Mouse (Mus musculus): Measurements from ENCODE around the gene Ints6. TPM values are rescaled to one million over a fixed set of nuclear protein-coding genes. Genes with fewer than 3 reads are reported as not detected.

The Ints6 gene
- polyA plus RNA-seq, 1 experiment, result 20.1 TPM

- TF ChIP-seq CTCF (IDR thresholded peaks at IDR 0.05; ENCODE audit: low read depth, low read length) (no peak), POLR2A (IDR thresholded peaks at IDR 0.05; ENCODE audit: borderline replicate concordance, low read depth, low read length) (no peak)
- peak overlapping the region; percentile 93 for H3K27ac ChIP-seq (ENCODE audit: insufficient read depth, low read depth, low read length)
- H3K4me3 ChIP-seq (ENCODE audit: insufficient read depth, low read length), result peak overlapping the region; percentile 100
- peaks cover 22% of the 10 kb centered on the region for H3K4me1 ChIP-seq (ENCODE audit: control insufficient read depth, insufficient read depth, low read length)
These were observed 1.1 kb downstream of the Ints6 start for GRCm38 (mm10) chr14:62759771-62760320.

DNA sequence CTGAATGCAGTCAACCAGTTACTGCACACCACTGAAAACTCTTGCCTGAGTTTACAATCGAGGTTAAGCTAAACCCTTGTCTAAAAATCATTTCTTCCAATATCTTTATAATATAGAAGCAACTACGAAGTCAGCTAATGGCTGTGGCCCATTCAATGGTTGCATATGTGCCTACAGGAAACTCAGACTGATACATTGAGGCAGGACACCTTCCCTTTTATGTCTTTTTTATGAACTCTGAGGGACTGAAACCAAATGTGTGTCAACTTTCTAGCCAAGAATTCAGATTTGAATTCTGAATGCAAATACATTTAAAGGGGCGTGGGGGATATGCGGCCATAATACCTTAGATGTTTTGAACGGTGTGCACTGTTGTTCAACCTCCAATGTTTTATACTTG is 2.3 kb downstream of the Ints6 start:
- TF ChIP-seq CTCF (IDR thresholded peaks at IDR 0.05; ENCODE audit: low read depth, low read length) (no peak), POLR2A (IDR thresholded peaks at IDR 0.05; ENCODE audit: borderline replicate concordance, low read depth, low read length) (no peak)
- H3K27ac ChIP-seq (ENCODE audit: insufficient read depth, low read depth, low read length), result no peak overlapping the region
- peaks cover 22% of the 10 kb centered on the region for H3K4me1 ChIP-seq (ENCODE audit: control insufficient read depth, insufficient read depth, low read length)
- no peak overlapping the region for H3K4me3 ChIP-seq (ENCODE audit: insufficient read depth, low read length)

DNA sequence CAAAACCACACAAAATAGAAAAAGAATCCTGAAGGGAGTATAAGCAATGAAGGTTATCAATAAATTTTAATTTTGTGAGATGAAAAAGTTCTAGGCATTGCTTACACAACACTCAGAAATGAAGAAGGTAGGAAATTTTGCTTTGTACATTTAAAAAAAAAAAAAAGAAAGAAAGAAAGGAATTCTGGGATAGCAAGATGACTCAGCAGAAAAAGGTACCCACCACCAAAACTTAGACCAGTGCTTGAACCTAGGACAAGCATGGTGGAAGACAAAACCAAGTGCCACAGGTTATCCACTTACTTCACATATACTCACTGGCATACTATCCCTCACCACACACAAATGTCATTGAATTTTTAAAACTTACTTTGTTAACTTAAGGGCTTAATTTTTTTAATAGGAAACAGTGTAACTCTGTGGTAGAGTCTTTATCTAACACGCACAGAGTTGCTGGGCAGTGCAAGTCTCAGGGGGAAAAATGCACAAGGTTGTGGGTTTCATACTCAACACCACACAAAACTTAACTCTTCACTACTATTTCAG is 5.8 kb downstream of the Ints6 start:
- no peak for TF ChIP-seq POLR2A (IDR thresholded peaks at IDR 0.05; ENCODE audit: borderline replicate concordance, low read depth, low read length)
- TF ChIP-seq CTCF (IDR thresholded peaks at IDR 0.05; ENCODE audit: low read depth, low read length), result no peak
- Histone ChIP-seq H3K4me3 (ENCODE audit: insufficient read depth, low read length) (no peak overlapping the region), H3K4me1 (ENCODE audit: control insufficient read depth, insufficient read depth, low read length) (peaks cover 14% of the 10 kb centered on the region), H3K27ac (ENCODE audit: insufficient read depth, low read depth, low read length) (no peak overlapping the region)

GRCm38 (mm10) chr14:62751479-62751878 is 9.5 kb downstream of the Ints6 start:
- Histone ChIP-seq H3K4me3 (ENCODE audit: insufficient read depth, low read length) (no peak overlapping the region), H3K27ac (ENCODE audit: insufficient read depth, low read depth, low read length) (no peak overlapping the region), H3K4me1 (ENCODE audit: control insufficient read depth, insufficient read depth, low read length) (peaks cover 5% of the 10 kb centered on the region)
- TF ChIP-seq POLR2A (IDR thresholded peaks at IDR 0.05; ENCODE audit: borderline replicate concordance, low read depth, low read length), result no peak
- TF ChIP-seq CTCF (IDR thresholded peaks at IDR 0.05; ENCODE audit: low read depth, low read length), result no peak

- no peak overlapping the region for H3K4me3 ChIP-seq (ENCODE audit: insufficient read depth, low read length)
- TF ChIP-seq CTCF (IDR thresholded peaks at IDR 0.05; ENCODE audit: low read depth, low read length) (no peak), POLR2A (IDR thresholded peaks at IDR 0.05; ENCODE audit: borderline replicate concordance, low read depth, low read length) (no peak)
These were observed 25.3 kb downstream of the Ints6 start for GRCm38 (mm10) chr14:62735646-62736045.

DNA sequence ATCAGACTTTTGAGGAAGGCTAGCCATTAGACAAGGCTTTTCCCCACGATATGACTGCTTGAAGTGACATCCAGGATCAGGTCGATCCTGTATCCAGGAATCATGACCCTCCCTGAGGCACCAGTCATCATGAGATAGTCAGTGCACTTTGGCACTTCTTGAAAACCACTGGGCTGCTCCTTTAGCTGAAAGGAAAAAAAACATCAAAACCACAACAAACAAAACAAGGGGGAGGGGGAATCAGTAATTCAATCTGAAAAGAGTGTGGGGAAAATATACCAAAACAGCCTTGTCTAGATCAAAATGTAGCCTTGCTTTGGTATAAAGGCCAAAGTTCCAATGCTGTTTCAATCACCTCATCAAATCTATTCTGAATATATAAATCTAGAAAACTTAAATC is 27.3 kb downstream of the Ints6 start:
- TF ChIP-seq CTCF (IDR thresholded peaks at IDR 0.05; ENCODE audit: low read depth, low read length) (no peak), POLR2A (IDR thresholded peaks at IDR 0.05; ENCODE audit: borderline replicate concordance, low read depth, low read length) (no peak)

More at GRCm38 (mm10) chr14:62735646-62736045, 25.3 kb downstream of the Ints6 start:
- Histone ChIP-seq H3K4me1 (ENCODE audit: control insufficient read depth, insufficient read depth, low read length) (peaks cover 9% of the 10 kb centered on the region), H3K27ac (ENCODE audit: insufficient read depth, low read depth, low read length) (no peak overlapping the region)

GRCm38 (mm10) chr14:62731902-62732301 is 29.1 kb downstream of the Ints6 start:
- Histone ChIP-seq H3K27ac (ENCODE audit: insufficient read depth, low read depth, low read length) (no peak overlapping the region), H3K4me1 (ENCODE audit: control insufficient read depth, insufficient read depth, low read length) (0 out of 2 replicates have a peak, but pooled peaks cover 2% of the 10 kb centered on the region), H3K4me3 (ENCODE audit: insufficient read depth, low read length) (no peak overlapping the region)
- no peak for TF ChIP-seq POLR2A (IDR thresholded peaks at IDR 0.05; ENCODE audit: borderline replicate concordance, low read depth, low read length)
- TF ChIP-seq CTCF (IDR thresholded peaks at IDR 0.05; ENCODE audit: low read depth, low read length), result no peak

More for the DNA sequence above, 27.3 kb downstream of the Ints6 start:
- no peak overlapping the region for H3K27ac ChIP-seq (ENCODE audit: insufficient read depth, low read depth, low read length)
- H3K4me1 ChIP-seq (ENCODE audit: control insufficient read depth, insufficient read depth, low read length), result peaks cover 6% of the 10 kb centered on the region; the same call in 1 of the 2 replicates
- no peak overlapping the region for H3K4me3 ChIP-seq (ENCODE audit: insufficient read depth, low read length)

DNA sequence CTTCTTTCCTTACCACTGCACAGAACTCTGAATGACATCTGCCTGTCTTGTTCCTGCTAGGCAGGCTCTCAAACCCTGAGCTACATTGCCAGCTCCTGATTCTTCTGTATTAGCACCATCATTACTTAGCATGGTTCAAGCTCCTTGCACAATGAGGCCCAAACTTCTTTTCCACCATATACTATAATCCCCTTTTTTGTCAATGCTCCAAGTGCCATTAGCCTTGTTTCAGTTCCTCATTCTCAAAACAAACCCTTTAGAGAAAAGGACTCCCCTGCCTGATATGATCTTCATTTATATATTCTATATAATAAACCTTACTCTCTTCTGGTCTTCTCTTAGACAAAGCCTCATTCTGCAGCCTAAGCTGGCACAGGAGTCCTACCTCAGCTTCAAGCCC is 36.4 kb downstream of the Ints6 start:
- Histone ChIP-seq H3K27ac (ENCODE audit: insufficient read depth, low read depth, low read length) (peak overlapping the region; percentile 37; the same call in 1 of the 2 replicates), H3K4me3 (ENCODE audit: insufficient read depth, low read length) (no peak overlapping the region), H3K4me1 (ENCODE audit: control insufficient read depth, insufficient read depth, low read length) (peaks cover 6% of the 10 kb centered on the region)
- TF ChIP-seq CTCF (IDR thresholded peaks at IDR 0.05; ENCODE audit: low read depth, low read length) (no peak), POLR2A (IDR thresholded peaks at IDR 0.05; ENCODE audit: borderline replicate concordance, low read depth, low read length) (no peak)

DNA sequence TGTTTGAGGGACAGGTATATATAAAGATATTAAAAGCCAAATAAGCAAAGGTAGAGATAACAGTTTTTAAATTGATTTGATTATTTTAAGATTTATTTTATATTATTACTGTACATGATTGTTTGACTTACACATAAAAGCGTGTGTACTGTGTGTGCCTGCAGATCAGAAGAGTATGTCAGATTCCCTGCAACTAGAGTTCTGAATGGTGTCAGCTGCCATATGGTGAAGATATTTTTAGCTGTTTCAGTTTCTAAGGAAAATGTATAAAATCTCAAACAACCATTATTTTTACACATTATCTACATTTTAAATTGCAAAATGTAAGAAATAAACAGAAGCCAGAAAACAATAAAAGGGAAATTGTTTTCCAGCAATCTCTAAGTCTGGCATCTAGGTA is 39.3 kb downstream of the Ints6 start:
- no peak overlapping the region for H3K27ac ChIP-seq (ENCODE audit: insufficient read depth, low read depth, low read length)
- peaks cover 6% of the 10 kb centered on the region for H3K4me1 ChIP-seq (ENCODE audit: control insufficient read depth, insufficient read depth, low read length)
- TF ChIP-seq POLR2A (IDR thresholded peaks at IDR 0.05; ENCODE audit: borderline replicate concordance, low read depth, low read length) (no peak), CTCF (IDR thresholded peaks at IDR 0.05; ENCODE audit: low read depth, low read length) (no peak)

GRCm38 (mm10) chr14:62718161-62718560 is 42.8 kb downstream of the Ints6 start:
- no peak overlapping the region for H3K4me3 ChIP-seq (ENCODE audit: insufficient read depth, low read length)
- H3K27ac ChIP-seq (ENCODE audit: insufficient read depth, low read depth, low read length), result no peak overlapping the region
- H3K4me1 ChIP-seq (ENCODE audit: control insufficient read depth, insufficient read depth, low read length), result no peaks in the 10 kb centered on the region
- TF ChIP-seq POLR2A (IDR thresholded peaks at IDR 0.05; ENCODE audit: borderline replicate concordance, low read depth, low read length) (no peak), CTCF (IDR thresholded peaks at IDR 0.05; ENCODE audit: low read depth, low read length) (no peak)

More for the DNA sequence above, 39.3 kb downstream of the Ints6 start:
- no peak overlapping the region for H3K4me3 ChIP-seq (ENCODE audit: insufficient read depth, low read length)
